In the genomic region with DNA sequence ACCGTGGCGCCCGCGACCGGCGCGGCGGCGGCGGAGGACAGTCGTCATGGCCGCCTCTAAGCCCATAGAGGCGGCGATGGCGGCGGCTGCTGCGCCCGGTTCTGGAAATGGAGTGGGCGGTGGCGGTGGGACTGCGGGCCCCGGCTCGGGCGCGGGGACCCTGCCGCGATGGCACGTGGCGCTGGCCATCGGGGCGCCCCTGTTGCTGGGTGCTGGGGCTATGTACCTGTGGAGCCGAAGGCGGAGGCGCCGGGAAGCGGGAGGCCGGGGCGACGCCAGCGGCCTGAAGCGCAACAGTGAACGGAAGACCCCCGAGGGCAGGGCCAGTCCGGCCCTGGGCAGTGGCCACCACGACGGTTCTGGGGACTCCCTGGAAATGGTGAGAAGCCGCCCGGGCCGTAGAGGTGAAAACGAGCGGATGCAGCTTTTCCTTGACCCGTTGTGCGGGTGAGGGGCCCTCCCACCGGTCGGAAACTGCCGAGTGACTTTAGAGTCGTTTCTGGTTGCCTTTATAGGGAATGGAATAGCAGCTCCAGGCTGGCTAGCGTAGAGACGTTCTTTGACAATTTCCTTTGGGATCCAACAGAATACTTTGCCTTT, we compare ENCODE assay signal across 9 mouse cellular contexts. TPM values are rescaled to one million over a fixed set of nuclear protein-coding genes. Genes with fewer than 3 reads are reported as not detected.
DNase-seq lines count a peak whose midpoint lies in the region; ATAC-seq and TF ChIP-seq lines count a peak whose summit lies in the region.
"Had no signal": no experiment of that assay in that cellular context is flagged by ENCODE, and none has a peak within 500 bp of the region (broad histone marks: within the 10 kb centered on the region; RNA-seq: fewer than 3 reads in every experiment).

No protein-coding gene starts in this region.

- peak overlapping the region; percentile 97 for H3K4me3 ChIP-seq in erythroblast, embryonic 14.5 days (replicated peaks)
- peak overlapping the region; percentile 74 to 98 for H3K4me3 ChIP-seq in liver, embryonic 14.5 days (ENCODE audit: insufficient read depth in 1 of 2, low read depth in 2 of 2, low read length in 2 of 2)

- peak overlapping the region; percentile 97 for H3K9ac ChIP-seq in liver, embryonic 14.5 days (replicated peaks)

- no peak for TF ChIP-seq CTCF in liver, embryonic 14.5 days (IDR thresholded peaks at IDR 0.05; ENCODE audit: low read depth)

- H3K36me3 ChIP-seq in erythroblast, embryonic 14.5 days (ENCODE audit: control insufficient read depth), result peaks cover 7% of the 10 kb centered on the region
- no peaks in the 10 kb centered on the region; the same call in 1 of the 2 replicates for H3K36me3 ChIP-seq in liver, embryonic 14.5 days (replicated peaks; ENCODE audit: control insufficient read depth, insufficient read depth, low read depth)

- peaks cover 32% of the 10 kb centered on the region for H3K4me1 ChIP-seq in erythroblast, embryonic 14.5 days (ENCODE audit: control insufficient read depth)
- H3K4me1 ChIP-seq in liver, embryonic 14.5 days (replicated peaks; ENCODE audit: control insufficient read depth in 2 of 2, insufficient read depth in 2 of 2, low read length in 1 of 2), result peaks cover 2 to 16% of the 10 kb centered on the region in 2 experiments; a peak in 3 of 4 replicates

- WGBS in liver, embryonic 14.5 days (ENCODE audit: insufficient replicate concordance), result under 1% methylated on average over 58 of the region's 59 CpGs

- peak overlapping the region; percentile 66 for H3K27ac ChIP-seq in liver, embryonic 14.5 days

- peaks cover 7% of the 10 kb centered on the region for H3K27me3 ChIP-seq in erythroblast, embryonic 14.5 days (ENCODE audit: control insufficient read depth)
- no peaks in the 10 kb centered on the region for H3K27me3 ChIP-seq in liver, embryonic 14.5 days (ENCODE audit: control insufficient read depth, insufficient read depth, low read length)

- no peak for ATAC-seq in erythroblast, adult 5-6 weeks (replicated peaks; ENCODE audit: low FRiP score, poor library complexity, severe bottlenecking)
- peak; percentile 1; the same call in 1 of the 2 replicates for ATAC-seq in granulocyte monocyte progenitor cell, adult 5-6 weeks (replicated peaks; ENCODE audit: poor library complexity, severe bottlenecking)
- no peak for ATAC-seq in liver, embryonic 14.5 days (ENCODE audit: insufficient read depth)
- ATAC-seq in monocyte, adult 5-6 weeks (replicated peaks; ENCODE audit: insufficient number of reproducible peaks, low FRiP score, low TSS enrichment, poor library complexity, severe bottlenecking), result no peak

- H3K4me2 ChIP-seq in liver, embryonic 14.5 days (ENCODE audit: low read depth), result peak overlapping the region; percentile 83

- DNase-seq in retina, embryonic 14.5 days (ENCODE audit: low spot score), result peak; percentile 26
- no peak for DNase-seq in retina, postnatal 1 day
- DNase-seq in liver, embryonic 14.5 days (ENCODE audit: low read depth in 3 of 3, low spot score in 3 of 3), result no peak
- no peak for DNase-seq in c-Kit-positive CD71-positive TER-119-positive erythroid progenitor cells, embryonic 14.5 days (ENCODE audit: low spot score)

- no peaks in the 10 kb centered on the region for H3K9me3 ChIP-seq in erythroblast, embryonic 14.5 days (ENCODE audit: control insufficient read depth, low read length)
- H3K9me3 ChIP-seq in liver, embryonic 14.5 days (ENCODE audit: control insufficient read depth, low read length), result no peaks in the 10 kb centered on the region

- TF ChIP-seq EP300 in liver, embryonic 14.5 days (IDR thresholded peaks at IDR 0.05; ENCODE audit: low read depth), result no peak

RNA-seq across cellular contexts. Expression of a gene that starts 0.4 kb away (rescaled TPM):
- 0.73 and 0.90 TPM in 2 replicates for polyA plus RNA-seq in erythroblast, embryonic 14.5 days (2012)
- total RNA-seq in erythroblast, adult 5-6 weeks (2015; ENCODE audit: low replicate concordance), result 19.4 and 26.3 TPM in 2 replicates
- total RNA-seq in erythroblast, adult 5-6 weeks (2017; ENCODE audit: low replicate concordance), result 13.0 and 15.6 TPM in 2 replicates
- total RNA-seq in granulocyte monocyte progenitor cell, adult 5-6 weeks (2014; fragmentation: Nextera tagmentation), result 61.1 and 70.8 TPM in 2 replicates
- total RNA-seq in granulocyte monocyte progenitor cell, adult 5-6 weeks (2017), result 75.0 and 81.3 TPM in 2 replicates
- polyA plus RNA-seq in liver, embryonic 14.5 days (2012; rRNA removed), result 10.5 and 15.9 TPM in 2 replicates
- 28.2 and 30.2 TPM in 2 replicates for polyA plus RNA-seq in liver, embryonic 14.5 days (2014; fragmentation: Nextera tagmentation; extraction: Ambion mirVana)
- 24.2 to 32.7 TPM (median 28.3 TPM) in 3 replicates for total RNA-seq in monocyte, adult 5-6 weeks (2017)

RNA-seq across cellular contexts. Expression of a gene that starts 45.2 kb away (rescaled TPM):
- polyA plus RNA-seq in erythroblast, embryonic 14.5 days (2012), result 0.10 and 0.23 TPM in 2 replicates
- 0.77 and 9.0 TPM in 2 replicates for total RNA-seq in erythroblast, adult 5-6 weeks (2015; ENCODE audit: low replicate concordance)
- 3.2 and 11.7 TPM in 2 replicates for total RNA-seq in erythroblast, adult 5-6 weeks (2017; ENCODE audit: low replicate concordance)
- 39.6 and 50.4 TPM in 2 replicates for total RNA-seq in granulocyte monocyte progenitor cell, adult 5-6 weeks (2014; fragmentation: Nextera tagmentation)
- 38.6 and 40.5 TPM in 2 replicates for total RNA-seq in granulocyte monocyte progenitor cell, adult 5-6 weeks (2017)
- 13.1 and 15.6 TPM in 2 replicates for polyA plus RNA-seq in liver, embryonic 14.5 days (2012; rRNA removed)
- polyA plus RNA-seq in liver, embryonic 14.5 days (2014; fragmentation: Nextera tagmentation; extraction: Ambion mirVana), result 35.0 and 38.4 TPM in 2 replicates
- total RNA-seq in monocyte, adult 5-6 weeks (2017), result 2.0 to 9.7 TPM (median 7.9 TPM) in 3 replicates

RNA-seq across cellular contexts. Expression of a gene that starts 50.7 kb away (rescaled TPM):
- polyA plus RNA-seq in erythroblast, embryonic 14.5 days (2012), result not detected in 2 replicates
- total RNA-seq in erythroblast, adult 5-6 weeks (2015; ENCODE audit: low replicate concordance), result 0.63 and 2.9 TPM in 2 replicates
- 3.2 TPM in 1 of 2 replicates, not detected in the other for total RNA-seq in erythroblast, adult 5-6 weeks (2017; ENCODE audit: low replicate concordance)
- total RNA-seq in granulocyte monocyte progenitor cell, adult 5-6 weeks (2014; fragmentation: Nextera tagmentation), result not detected in 2 replicates
- not detected in 2 replicates for total RNA-seq in granulocyte monocyte progenitor cell, adult 5-6 weeks (2017)
- polyA plus RNA-seq in liver, embryonic 14.5 days (2012; rRNA removed), result 0.02 TPM in 2 replicates
- not detected in 2 replicates for polyA plus RNA-seq in liver, embryonic 14.5 days (2014; fragmentation: Nextera tagmentation; extraction: Ambion mirVana)
- not detected in 3 replicates for total RNA-seq in monocyte, adult 5-6 weeks (2017)
- total RNA-seq: left cerebral cortex, postnatal 14 days had no signal
